Mouse (Mus musculus) CH12.LX (cell line): ENCODE measurements around the gene Gdf9. TPM values are rescaled to one million over a fixed set of nuclear protein-coding genes. Genes with fewer than 3 reads are reported as not detected.

ENCODE experiments used
- DNase-seq: peaks from one replicate; pipeline ENCODE4 v3.0.0-alpha.2; 2013; ENCODE audit errors: extremely low read depth
- H3K27ac ChIP-seq: 2 replicates; pipeline ENCODE4 v1.5.1; 2012; ENCODE audit warnings: low read depth, mild to moderate bottlenecking, control low read depth, moderate library complexity; ENCODE audit not compliant: insufficient read depth
- H3K27me3 ChIP-seq: replicated peaks from 2 replicates; pipeline ENCODE3; 2012; ENCODE audit warnings: inconsistent platforms
- H3K36me3 ChIP-seq, 2 experiments: replicated peaks in 1 of 2; 2 replicates each; pipeline versions ENCODE3 to v1.6.1; 2012; ENCODE audit warnings: inconsistent platforms in 1 of 2, low read length in 1 of 2, mild to moderate bottlenecking in 1 of 2, mixed read lengths in 1 of 2, moderate library complexity in 1 of 2; ENCODE audit not compliant: control insufficient read depth in 1 of 2, insufficient read depth in 1 of 2
- H3K4me1 ChIP-seq, 2 experiments: 2 replicates each; pipeline ENCODE4 v1.6.1; 2012; ENCODE audit warnings: inconsistent platforms in 1 of 2, moderate library complexity in 1 of 2; ENCODE audit not compliant: insufficient read depth in 2 of 2, control insufficient read depth in 1 of 2
- H3K4me2 ChIP-seq: 2 replicates; pipeline ENCODE4 v1.6.1; 2012; ENCODE audit warnings: low read depth, mild to moderate bottlenecking, control low read depth; ENCODE audit not compliant: poor library complexity, insufficient read depth, severe bottlenecking
- H3K4me3 ChIP-seq, 3 experiments: fragments of 150-350 bp in 1 of 3; sonication (generic) in 1 of 3; replicated peaks in 1 of 3; 2 replicates each; pipeline versions ENCODE3 to v1.5.1; 2011 to 2012; ENCODE audit warnings: low read depth in 2 of 3, low read length in 2 of 3, mild to moderate bottlenecking in 2 of 3, moderate library complexity in 2 of 3, control low read depth in 1 of 3, improper control_type of control experiment in 1 of 3, inconsistent platforms in 1 of 3, mixed read lengths in 1 of 3; ENCODE audit not compliant: poor library complexity in 1 of 3
- H3K79me2 ChIP-seq: replicated peaks from 2 replicates; pipeline ENCODE4 v1.6.1; 2012; ENCODE audit warnings: mild to moderate bottlenecking, moderate library complexity; ENCODE audit not compliant: control insufficient read depth, poor library complexity, insufficient read depth, severe bottlenecking; ENCODE audit errors: extremely low read depth
- H3K9ac ChIP-seq: 2 replicates; pipeline ENCODE4 v1.6.1; 2012; ENCODE audit warnings: low read depth, mild to moderate bottlenecking, control low read depth, moderate library complexity; ENCODE audit not compliant: insufficient read depth
- H3K9me3 ChIP-seq: replicated peaks from 2 replicates; pipeline ENCODE3; 2012; ENCODE audit warnings: low read length, inconsistent platforms, mixed read lengths
- CHD1 ChIP-seq: IDR thresholded peaks from 2 replicates; pipeline ENCODE4 v1.6.1; 2012; ENCODE audit warnings: low read depth, low read length, improper control_type of control experiment, inconsistent platforms
- CTCF ChIP-seq, 2 experiments: IDR thresholded peaks in 1 of 2; conservative IDR thresholded peaks in 1 of 2; 2 replicates each; pipeline ENCODE4 v1.5.1; 2011 to 2012; ENCODE audit warnings: low read depth in 2 of 2, low read length in 2 of 2, improper control_type of control experiment in 1 of 2, inconsistent platforms in 1 of 2, mild to moderate bottlenecking in 1 of 2, moderate library complexity in 1 of 2
- E2F4 ChIP-seq: IDR thresholded peaks from 2 replicates; pipeline ENCODE4 v1.6.1; 2011; ENCODE audit warnings: low read depth, low read length, improper control_type of control experiment; ENCODE audit not compliant: insufficient replicate concordance
- ELF1 ChIP-seq: IDR thresholded peaks from 2 replicates; pipeline ENCODE4 v1.6.1; 2014; ENCODE audit warnings: low read depth, mild to moderate bottlenecking, inconsistent platforms, low read length, improper control_type of control experiment
- GABPA ChIP-seq: IDR thresholded peaks from 2 replicates; pipeline ENCODE4 v1.6.1; 2012; ENCODE audit warnings: low read depth, low read length, improper control_type of control experiment, inconsistent platforms; ENCODE audit not compliant: insufficient replicate concordance
- MEF2A ChIP-seq: IDR thresholded peaks from 2 replicates; pipeline ENCODE4 v1.6.1; 2014; ENCODE audit warnings: low read depth, mild to moderate bottlenecking, inconsistent platforms, low read length, improper control_type of control experiment, borderline replicate concordance
- MXI1 ChIP-seq: IDR thresholded peaks from 2 replicates; pipeline ENCODE4 v1.6.1; 2011; ENCODE audit warnings: mild to moderate bottlenecking, low read depth, low read length, improper control_type of control experiment
- NELFE ChIP-seq: IDR thresholded peaks from 2 replicates; pipeline ENCODE4 v1.6.1; 2011; ENCODE audit warnings: low read depth, low read length, improper control_type of control experiment
- NRF1 ChIP-seq: IDR thresholded peaks from 2 replicates; pipeline ENCODE4 v1.6.1; 2014; ENCODE audit warnings: low read depth, mild to moderate bottlenecking, inconsistent platforms, low read length, improper control_type of control experiment, moderate library complexity
- POLR2A ChIP-seq: IDR thresholded peaks from 2 replicates; pipeline ENCODE4 v1.6.1; 2011; ENCODE audit warnings: low read depth, mild to moderate bottlenecking, improper control_type of control experiment, low read length
- POLR2AphosphoS2 ChIP-seq: IDR thresholded peaks from 2 replicates; pipeline ENCODE4 v1.6.1; 2011; ENCODE audit warnings: low read depth, low read length, improper control_type of control experiment
- SIN3A ChIP-seq: IDR thresholded peaks from 2 replicates; pipeline ENCODE4 v1.6.1; 2012; ENCODE audit warnings: low read length, improper control_type of control experiment, inconsistent platforms
- TBP ChIP-seq: conservative IDR thresholded peaks from 2 replicates; pipeline ENCODE4 v1.6.1; 2011; ENCODE audit warnings: low read depth, low read length, improper control_type of control experiment
- TCF12 ChIP-seq: IDR thresholded peaks from 2 replicates; pipeline ENCODE4 v1.6.1; 2014; ENCODE audit warnings: low read depth, mild to moderate bottlenecking, inconsistent platforms, low read length, improper control_type of control experiment
- ZMIZ1 ChIP-seq: IDR thresholded peaks from 2 replicates; pipeline ENCODE4 v1.6.1; 2012; ENCODE audit warnings: low read depth, mild to moderate bottlenecking, inconsistent platforms, low read length, improper control_type of control experiment
- ZNF384 ChIP-seq: IDR thresholded peaks from 2 replicates; pipeline ENCODE4 v1.6.1; 2012; ENCODE audit warnings: low read depth, low read length, improper control_type of control experiment, inconsistent platforms
- dilution Hi-C: fragments of 300-500 bp; cut with MboI; formaldehyde crosslinking; loops from 2 replicates; pipeline ENCODE4 v1.14.3; 2020; ENCODE audit warnings: low sequenced_read_pairs; ENCODE audit not compliant: extremely low pct_unique_long_range_greater_than_20kb, extremely low pct_ligation_motif_present
- in situ Hi-C: fragments of 300-500 bp; cut with MboI; formaldehyde crosslinking; loops from 3 replicates; pipeline ENCODE4 v1.14.3; 2019; ENCODE audit warnings: low sequenced_read_pairs, low pct_ligation_motif_present, low pct_unique_long_range_greater_than_20kb, mixed read lengths
- polyA plus RNA-seq: library from polyadenylated mRNA; unstranded; fragments of >175 nt; gene quantifications from 2 replicates; pipeline ENCODE4 v1.2.1, GENCODE M21; 2012; ENCODE audit warnings: low read depth; ENCODE audit not compliant: insufficient read length
- total RNA-seq, 2 experiments: library from RNA; depleted of rRNA; stranded (reverse); fragments of 300-350 nt in 1 of 2; fragments of >200 nt in 1 of 2; gene quantifications; 2 replicates each; pipeline ENCODE4 v1.2.3; 2012 to 2014

Gdf9 gene
- total and polyA plus RNA-seq, 3 experiments = 0.13 to 0.16 TPM; not detected in 1

GRCm38 (mm10) chr11:53431347-53432056 lies 679 bp downstream of the Gdf9 start:
- Histone ChIP-seq H3K4me3 (peak overlapping the region; percentile 28 to 49 (median 44)), H3K9ac (0 out of 2 replicates have a peak overlapping the region, but pooled peaks have one; percentile 14), H3K27ac (no peak overlapping the region), H3K27me3 (peaks cover 3% of the 10 kb centered on the region), H3K4me2 (peak overlapping the region; percentile 63), H3K4me1 (peaks cover 14 to 28% of the 10 kb centered on the region in 2 experiments), H3K79me2 (peaks cover 18% of the 10 kb centered on the region), H3K36me3 (peaks cover 12 to 26% of the 10 kb centered on the region in 2 experiments), H3K9me3 (no peaks in the 10 kb centered on the region)
- in situ Hi-C loops = no loop called here
- TF ChIP-seq E2F4 (no peak), MXI1 (0 out of 2 replicates have a peak, but pooled peaks have one; percentile 45), NELFE (0 out of 2 replicates have a peak, but pooled peaks have one; percentile 53)
- no peak for DNase-seq
- dilution Hi-C loops = no loop called here

GRCm38 (mm10) chr11:53433057-53433456 lies 2.2 kb downstream of the Gdf9 start:
- Histone ChIP-seq H3K4me3 (no peak overlapping the region), H3K27me3 (peaks cover 3% of the 10 kb centered on the region), H3K27ac (no peak overlapping the region), H3K79me2 (peaks cover 18% of the 10 kb centered on the region), H3K9me3 (no peaks in the 10 kb centered on the region), H3K4me2 (no peak overlapping the region), H3K4me1 (peaks cover 17 to 33% of the 10 kb centered on the region in 2 experiments), H3K36me3 (peaks cover 9 to 15% of the 10 kb centered on the region in 2 experiments), H3K9ac (no peak overlapping the region)
- dilution Hi-C loops (no loop called here), in situ Hi-C loops (no loop called here)
- TF ChIP-seq MEF2A (no peak), POLR2AphosphoS2 (no peak), POLR2A (no peak), CHD1 (no peak), SIN3A (no peak), CTCF (conservative IDR thresholded peaks at IDR 0.05 in 1 of 2, IDR thresholded peaks at IDR 0.05 in 1 of 2; ENCODE audit: low read depth in 2 of 2, low read length in 2 of 2) (no peak), TCF12 (no peak), TBP (no peak)
- DNase-seq = no peak

GRCm38 (mm10) chr11:53435504-53435903 lies 4.7 kb downstream of the Gdf9 start:
- Histone ChIP-seq H3K9me3 (no peaks in the 10 kb centered on the region), H3K36me3 (no peaks in the 10 kb centered on the region), H3K4me3 (no peak overlapping the region), H3K4me2 (no peak overlapping the region), H3K79me2 (peaks cover under 1% of the 10 kb centered on the region), H3K27me3 (peaks cover 3% of the 10 kb centered on the region), H3K27ac (no peak overlapping the region), H3K9ac (no peak overlapping the region), H3K4me1 (peaks cover 11 to 19% of the 10 kb centered on the region in 2 experiments)
- no peak for DNase-seq
- dilution Hi-C loops (no loop called here), in situ Hi-C loops (no loop called here)
- TF ChIP-seq ZMIZ1 = no peak
- no peak for TF ChIP-seq MXI1
- no peak for TF ChIP-seq NRF1
- TF ChIP-seq ELF1 = no peak
- TF ChIP-seq ZNF384 = no peak
- no peak for TF ChIP-seq CTCF (conservative IDR thresholded peaks at IDR 0.05 in 1 of 2, IDR thresholded peaks at IDR 0.05 in 1 of 2; ENCODE audit: low read depth in 2 of 2, low read length in 2 of 2)
- TF ChIP-seq GABPA = no peak
